Mouse (Mus musculus): ENCODE measurements at regions not wholly inside any gene's neighbourhood (a gene's known extent, or its start where the extent isn't known, plus 50 kb on each side); places are given as distances from the start of the nearest gene placed in this dataset.

GRCm38 (mm10) chr9:26678288-26678687, 55.2 kb upstream of the B3gat1 start:
- TF ChIP-seq POLR2A (IDR thresholded peaks at IDR 0.05; ENCODE audit: borderline replicate concordance, insufficient read depth, low read length), result no peak
- no peak for TF ChIP-seq CTCF (IDR thresholded peaks at IDR 0.05; ENCODE audit: borderline replicate concordance, insufficient read depth, low read depth, low read length)
